Mouse (Mus musculus) layer of hippocampus, postnatal 25 days (tissue): ENCODE measurements around the gene Ep400. TPM values are rescaled to one million over a fixed set of nuclear protein-coding genes. Genes with fewer than 3 reads are reported as not detected.

Experiments used
- DNase-seq, 2 experiments: peaks; one replicate each; pipeline ENCODE4 v3.0.0; 2022; ENCODE audit warnings: mixed read lengths in 2 of 2, low spot score in 1 of 2; ENCODE audit errors: extremely low spot score in 1 of 2
- total RNA-seq, 2 experiments: library from RNA; stranded (reverse); gene quantifications; 2 replicates each; pipeline ENCODE4 v1.2.3; 2021

The Ep400 gene
- total RNA-seq, 2 experiments from 2014 or later, result 91.9 to 107 TPM

DNA sequence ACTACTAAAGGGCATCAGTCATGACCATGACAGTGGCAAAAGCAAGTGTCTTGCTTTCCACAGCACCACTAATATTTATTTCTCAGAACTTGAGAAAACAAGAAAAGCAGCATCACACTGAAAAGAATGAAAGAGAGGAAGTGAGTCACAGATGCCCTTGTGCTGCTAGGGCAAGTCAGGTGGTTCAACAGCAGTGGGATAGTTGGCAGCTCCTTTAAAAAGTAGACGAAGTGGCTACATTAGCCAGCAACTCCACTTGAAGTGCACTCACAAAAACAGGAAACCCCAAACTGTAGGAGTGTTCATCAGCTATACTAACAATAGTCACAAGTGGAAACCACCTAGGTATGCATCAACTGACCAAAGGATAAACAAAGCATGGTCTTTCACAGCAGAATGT lies 66.5 kb downstream of the Ep400 start:
- DNase-seq, result no peak

GRCm38 (mm10) chr5:110698617-110699016 lies 71.9 kb downstream of the Ep400 start:
- no peak for DNase-seq

DNA sequence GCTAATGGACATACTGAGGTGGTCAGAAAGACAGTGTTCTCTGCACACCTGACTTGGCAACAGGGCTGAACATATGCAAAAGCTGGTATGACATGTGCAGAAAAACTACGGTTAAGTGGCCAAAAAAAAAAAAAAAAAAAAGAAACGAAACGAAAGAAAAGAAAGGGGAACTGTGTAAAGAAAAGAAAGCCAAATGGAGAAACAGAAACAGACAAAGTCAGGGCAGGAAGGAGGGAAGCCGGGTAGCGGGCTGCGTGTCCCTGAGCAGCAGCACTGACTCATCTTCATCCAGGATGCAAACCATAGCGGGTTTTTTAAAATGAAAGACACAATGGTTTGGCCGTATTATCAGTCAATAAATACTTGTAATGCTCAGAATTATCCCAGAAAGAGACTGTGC lies 88.5 kb downstream of the Ep400 start:
- DNase-seq, result no peak

DNA sequence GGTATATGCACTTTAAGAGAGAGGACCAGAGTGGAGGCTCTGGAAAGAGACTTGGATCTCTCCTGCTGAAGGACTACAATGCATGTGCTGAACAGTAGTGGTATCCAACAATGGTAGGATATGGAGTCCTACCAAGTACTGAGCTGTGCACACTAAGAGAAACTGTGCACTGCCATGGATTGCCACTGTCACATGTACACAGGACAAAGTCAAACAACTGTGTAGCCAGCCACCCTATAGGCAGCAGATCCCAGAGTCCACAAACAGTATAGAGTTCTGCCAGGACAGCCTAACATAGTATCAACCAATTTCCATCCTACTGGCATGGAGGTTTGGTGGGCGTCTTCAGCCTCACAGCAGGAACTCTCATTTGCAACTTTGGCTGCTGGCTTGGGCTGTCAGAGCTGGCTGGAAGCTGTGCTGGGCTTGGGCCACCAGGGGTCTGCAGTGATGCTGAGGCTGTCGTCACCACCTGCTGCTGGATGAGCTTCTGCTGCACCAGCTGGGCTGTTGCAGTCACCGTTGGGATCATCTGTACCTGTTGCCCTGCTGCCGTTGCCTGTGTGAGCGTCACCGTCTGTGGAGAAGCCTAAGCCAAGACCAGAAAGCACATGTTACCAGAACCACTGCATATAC lies 104.9 kb downstream of the Ep400 start:
- no peak for DNase-seq

GRCm38 (mm10) chr5:110664750-110665269 lies 105.7 kb downstream of the Ep400 start:
- DNase-seq, result no peak

DNA sequence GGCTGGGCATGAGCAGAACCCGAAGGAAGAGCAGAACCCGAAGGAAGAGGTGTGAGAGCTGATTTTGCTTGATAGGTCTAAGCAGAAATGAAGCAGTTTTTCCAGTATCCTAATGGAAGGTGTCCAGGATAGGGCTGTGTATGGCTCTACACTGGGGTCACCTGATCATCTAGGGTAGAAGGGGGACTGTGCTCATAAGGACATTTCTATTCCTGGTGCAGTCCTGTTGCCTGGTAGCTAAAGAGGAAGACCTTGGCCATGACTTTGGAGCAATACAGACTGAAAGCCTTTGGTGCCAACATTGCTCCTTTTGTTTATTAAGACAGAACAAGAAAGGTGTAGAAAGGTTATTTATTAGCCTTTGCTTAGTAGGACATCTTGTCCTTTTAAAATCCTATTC lies 106.5 kb downstream of the Ep400 start:
- no peak for DNase-seq

- DNase-seq, result no peak
These were observed 110.8 kb downstream of the Ep400 start for GRCm38 (mm10) chr5:110659682-110660081.

DNA sequence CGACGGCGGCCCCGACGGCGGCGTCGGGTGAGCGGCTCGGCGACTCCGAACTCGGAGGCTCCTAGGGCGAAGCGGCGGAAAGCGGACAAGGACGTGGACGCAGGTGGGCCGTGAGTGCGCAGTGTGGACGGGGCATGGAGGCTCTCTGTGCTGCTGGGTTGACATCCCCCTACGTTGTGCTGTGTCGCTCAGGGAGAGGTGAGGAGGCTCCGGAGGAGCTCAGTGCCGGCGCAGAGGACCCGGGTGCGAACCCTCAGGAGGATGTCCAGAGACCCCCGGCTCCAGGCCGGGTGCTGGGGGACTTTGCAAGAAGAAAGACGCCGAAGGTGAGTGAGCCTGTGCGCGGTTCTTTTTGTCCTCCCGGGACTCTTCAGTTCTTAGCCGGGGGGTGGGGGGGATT lies 116.8 kb downstream of the Ep400 start:
- DNase-seq, result peak in 1 of 2 experiments; percentile 15

DNA sequence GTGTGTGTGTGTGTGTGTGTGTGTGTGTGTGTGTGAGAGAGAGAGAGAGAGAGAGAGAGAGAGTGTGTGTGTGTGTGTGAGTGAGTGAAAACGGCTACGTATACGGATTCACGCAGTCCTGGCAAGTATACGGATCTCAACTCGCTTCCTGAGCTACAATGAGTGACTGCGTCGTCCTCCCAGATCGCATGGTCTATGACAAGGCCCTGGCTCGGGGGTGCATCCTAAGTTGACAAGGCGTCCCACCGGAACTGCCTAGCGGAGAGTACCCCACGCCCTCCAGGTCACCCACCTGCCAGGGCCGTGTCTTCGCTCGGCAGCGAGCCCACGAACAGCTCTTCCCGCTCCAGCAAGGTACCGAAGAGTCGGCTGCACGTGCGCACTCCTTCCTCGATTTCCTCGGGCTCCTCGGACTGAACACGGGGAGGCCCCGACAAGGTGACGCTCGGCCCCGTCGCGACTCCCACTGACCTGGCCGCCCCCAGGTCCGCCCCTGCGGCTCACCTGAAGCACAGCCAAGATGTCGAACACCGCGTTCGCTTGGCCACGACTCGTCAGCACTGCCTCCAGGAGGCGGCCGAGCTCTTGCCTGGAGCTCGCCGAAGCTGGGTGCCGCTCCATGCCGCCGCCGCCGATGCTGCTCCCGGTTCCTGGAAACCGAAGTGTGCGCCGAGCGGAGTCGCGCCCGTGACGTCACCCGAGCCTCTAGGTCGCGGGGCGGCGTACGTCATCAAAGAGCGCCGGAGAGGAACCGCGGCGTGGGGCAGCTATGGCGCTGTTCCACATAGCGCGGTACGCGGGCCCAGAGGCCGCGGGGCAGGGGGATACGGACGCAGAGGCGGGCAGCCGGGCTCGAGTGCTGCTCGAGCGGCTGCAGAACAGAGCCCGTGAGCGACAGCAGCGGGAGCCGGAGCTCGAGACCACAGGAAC lies 117.5 kb downstream of the Ep400 start, which contains the start of the genes Noc4l and Ddx51:
Noc4l (minus strand) TSS at position 699 of the 930 bp plus-strand sequence.
Ddx51 (plus strand) TSS at position 733 of the 930 bp plus-strand sequence.
- DNase-seq, result peak; percentile 95 to 98

GRCm38 (mm10) chr5:110646377-110646776 lies 124.1 kb downstream of the Ep400 start:
- DNase-seq, result no peak

- DNase-seq, result peak; percentile 45 to 69
These were observed 131.1 kb downstream of the Ep400 start for GRCm38 (mm10) chr5:110639459-110639858.

DNA sequence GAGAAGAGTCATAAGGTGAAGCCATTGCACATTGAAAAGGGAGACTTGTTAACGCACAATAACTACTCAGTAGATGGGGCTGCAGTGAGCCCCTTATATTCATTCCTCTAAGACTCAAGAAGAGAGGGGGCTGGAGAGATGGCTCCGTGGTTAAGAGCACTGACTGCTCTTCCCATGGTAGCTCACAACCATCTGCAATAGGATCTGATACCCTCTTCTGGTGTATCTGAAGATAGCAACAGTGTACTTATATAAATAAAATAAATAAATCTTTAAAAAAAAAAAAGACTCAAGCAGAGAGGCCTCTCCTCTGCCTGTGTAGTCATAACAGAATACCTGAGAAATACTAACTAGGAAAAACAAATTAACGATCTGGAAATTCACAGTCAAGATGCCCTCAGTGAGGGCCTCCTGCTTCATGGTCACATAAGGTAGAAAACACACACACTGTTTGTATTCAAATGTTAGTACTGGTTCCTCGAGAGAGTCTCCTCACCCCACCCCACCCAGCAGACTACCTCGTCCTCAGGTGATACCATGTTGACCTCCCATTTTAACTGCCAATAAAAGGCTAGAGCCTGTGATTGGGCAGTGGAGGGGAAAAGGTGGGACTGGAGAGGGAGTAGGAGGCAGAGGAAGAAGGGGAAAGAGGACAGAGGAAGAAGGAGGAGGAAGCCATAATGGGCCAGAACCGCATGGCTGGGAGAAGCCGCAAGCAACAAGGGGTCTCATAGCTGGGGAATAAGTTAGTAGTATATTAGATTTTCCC lies 132.0 kb downstream of the Ep400 start:
- no peak for DNase-seq

- no peak for DNase-seq
These were observed 134.4 kb downstream of the Ep400 start for GRCm38 (mm10) chr5:110635951-110636707.

DNA sequence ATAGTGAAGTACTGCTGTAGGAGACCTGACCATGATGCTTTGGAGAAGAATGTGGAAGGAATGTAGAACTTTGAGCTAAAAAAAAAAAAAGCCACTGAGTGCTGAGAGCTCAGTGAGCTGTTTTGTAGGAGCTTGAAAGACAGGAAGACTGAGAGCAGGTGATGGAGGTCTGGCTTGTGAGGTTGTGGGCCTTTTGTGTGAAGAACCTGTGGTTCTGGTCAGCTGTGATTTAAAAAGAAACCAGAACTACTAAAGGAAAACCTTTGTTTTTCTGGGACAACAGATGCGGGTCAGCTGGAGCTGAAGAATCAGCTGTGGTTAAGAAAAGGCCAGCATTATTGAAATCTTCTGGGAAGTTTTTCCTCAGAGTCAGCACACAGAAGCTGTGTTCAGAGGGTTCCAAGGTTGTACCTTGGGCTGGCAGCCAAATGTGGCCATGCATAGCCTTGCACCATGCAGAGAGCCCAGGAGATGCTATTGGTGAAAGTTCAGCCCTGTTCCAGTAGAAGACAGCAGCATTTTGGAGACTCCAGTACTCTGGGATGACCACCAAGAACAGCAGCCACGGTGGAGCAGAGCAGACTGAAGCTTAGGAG lies 140.9 kb downstream of the Ep400 start:
- no peak for DNase-seq

- DNase-seq, result no peak
These were observed 142.4 kb downstream of the Ep400 start for GRCm38 (mm10) chr5:110628156-110628555.

DNA sequence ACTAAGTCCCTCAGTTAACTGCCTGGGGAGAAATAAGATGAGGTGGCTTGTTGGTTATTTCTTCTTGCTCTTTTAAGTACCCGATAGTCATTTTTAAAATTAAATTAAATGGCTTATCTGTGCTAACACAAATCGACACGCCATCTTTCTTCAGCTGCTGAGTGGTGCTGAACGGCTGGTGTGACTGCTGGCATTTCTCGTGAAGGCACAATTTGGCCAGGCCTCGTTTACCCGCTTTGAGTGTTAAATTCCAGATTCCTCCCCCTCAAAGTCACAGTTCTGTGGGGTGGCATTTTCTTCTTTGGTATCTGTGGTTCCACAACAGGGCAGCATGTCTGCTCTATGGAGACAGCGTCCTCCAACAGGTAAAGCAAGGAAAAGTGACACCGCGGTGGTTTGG lies 143.2 kb downstream of the Ep400 start:
- no peak for DNase-seq

- no peak for DNase-seq
These were observed 146.2 kb downstream of the Ep400 start for GRCm38 (mm10) chr5:110624319-110624718.

GRCm38 (mm10) chr5:110619226-110619625 lies 151.3 kb downstream of the Ep400 start:
- DNase-seq, result no peak
